Mouse (Mus musculus): ENCODE data around the gene Unc13d.
A peak's percentile ranks its signal among the peaks of the same experiment; 100 is the strongest.
"Not testable (repeated sequence)": the region's sequence is repeated elsewhere in the genome, so short reads cannot be mapped to it uniquely, and the experiment has no call there.

Gene Unc13d

DNA sequence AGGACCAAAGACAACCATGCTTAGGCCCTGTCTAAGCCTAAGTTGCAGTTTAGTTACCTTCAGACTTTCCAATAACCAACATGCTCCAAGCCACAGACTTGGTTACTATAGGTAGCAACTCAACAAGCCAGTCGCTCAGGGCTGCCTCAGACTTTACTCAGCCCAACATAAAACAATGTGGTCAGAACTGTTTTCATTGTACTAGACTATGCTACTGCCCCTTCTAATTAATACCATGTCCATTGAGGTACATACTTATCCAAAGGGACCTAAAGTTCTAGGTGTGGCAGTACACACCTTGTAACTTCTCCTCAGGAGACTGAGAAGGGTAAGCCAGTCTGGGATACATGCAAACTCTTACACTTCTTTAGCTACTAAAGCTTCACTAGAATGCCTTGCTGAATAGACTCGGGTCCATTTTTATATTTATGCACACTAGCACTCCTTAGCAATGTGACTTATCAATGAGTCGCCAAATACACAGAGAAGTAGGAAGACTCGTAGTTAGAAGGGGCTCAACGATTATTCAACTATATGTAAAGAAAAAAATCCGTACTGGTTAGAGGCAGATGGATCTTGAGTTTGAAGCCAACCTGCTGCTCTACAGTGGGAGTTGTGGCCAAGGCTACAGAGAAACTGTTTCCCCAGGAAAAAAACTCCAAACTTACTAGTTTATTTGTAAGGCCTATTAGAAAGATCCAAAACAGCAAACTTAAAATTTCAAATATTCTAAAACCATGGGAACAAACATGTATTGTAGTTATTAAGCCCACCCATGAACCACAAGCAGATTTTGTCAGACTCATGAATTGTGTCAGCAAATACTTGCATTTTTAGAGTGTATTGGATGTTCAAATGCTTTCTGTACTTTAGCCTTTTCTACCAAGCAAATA, 56.2 kb downstream of the Unc13d start:
- no peak for DNase-seq (ENCODE audit: low spot score)

DNA sequence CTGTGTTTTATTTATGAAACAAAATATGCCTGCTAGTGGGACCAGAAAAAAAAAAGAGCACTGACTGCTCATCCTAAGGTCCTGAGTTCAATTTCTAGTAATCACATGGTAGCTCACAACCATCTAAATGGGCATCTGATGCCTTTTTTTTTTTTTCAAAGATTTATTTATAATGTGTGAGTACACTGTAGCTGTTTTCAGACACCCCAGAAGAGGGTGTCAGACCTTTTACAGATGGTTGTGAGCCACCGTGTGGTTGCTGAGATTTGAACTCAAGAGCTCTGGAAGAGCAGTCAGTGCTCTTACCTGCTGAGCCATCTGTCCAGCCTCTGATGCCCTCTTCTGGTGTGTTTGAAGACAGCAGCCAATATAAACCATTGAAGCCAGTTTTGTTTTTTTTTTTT, 57.2 kb downstream of the Unc13d start:
- no peak for DNase-seq (ENCODE audit: low spot score)

DNA sequence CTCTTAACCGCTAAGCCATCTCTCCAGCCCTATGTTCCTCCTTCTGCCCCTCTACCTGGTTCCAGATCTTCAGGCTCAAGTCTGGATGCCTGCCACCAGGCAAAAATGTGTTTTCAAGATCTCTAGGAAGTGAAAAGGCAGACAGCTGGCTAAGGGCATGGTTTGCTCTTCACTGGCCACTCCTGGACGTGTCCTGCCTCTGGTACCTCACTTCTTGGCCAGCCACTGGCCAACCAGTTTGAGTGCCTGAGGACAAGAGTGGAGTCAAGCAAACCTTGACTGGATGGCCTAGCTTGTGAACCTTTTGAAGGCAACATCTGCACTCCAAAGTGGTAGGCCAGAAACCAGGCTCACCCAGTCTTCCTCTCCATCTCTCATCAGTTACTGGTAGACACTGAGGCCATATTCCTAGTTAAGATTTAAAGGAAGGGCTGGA, 57.8 kb downstream of the Unc13d start:
- DNase-seq (ENCODE audit: low spot score): no peak

DNA sequence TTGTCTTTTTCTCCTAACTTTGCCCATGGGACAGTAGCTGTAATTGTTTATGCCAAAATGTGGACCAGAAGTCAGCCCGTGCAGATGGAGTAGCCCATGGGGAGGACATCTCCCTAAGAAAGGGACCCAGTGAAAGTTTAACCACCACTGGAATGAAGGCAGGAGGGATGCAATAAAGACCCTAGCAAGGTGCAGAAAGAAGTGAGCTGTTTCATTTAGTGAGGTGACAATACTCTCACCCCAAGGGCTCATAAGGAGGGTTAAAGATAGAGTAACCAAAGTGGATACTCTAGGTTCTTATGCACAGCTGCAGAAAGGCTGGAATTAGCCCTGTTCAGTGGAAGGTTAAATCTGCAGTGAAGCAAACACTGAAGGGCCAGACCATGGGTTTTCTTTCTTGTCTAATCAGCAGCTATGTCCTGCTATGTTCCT, 58.4 kb downstream of the Unc13d start:
- no peak for DNase-seq (ENCODE audit: low spot score)

DNA sequence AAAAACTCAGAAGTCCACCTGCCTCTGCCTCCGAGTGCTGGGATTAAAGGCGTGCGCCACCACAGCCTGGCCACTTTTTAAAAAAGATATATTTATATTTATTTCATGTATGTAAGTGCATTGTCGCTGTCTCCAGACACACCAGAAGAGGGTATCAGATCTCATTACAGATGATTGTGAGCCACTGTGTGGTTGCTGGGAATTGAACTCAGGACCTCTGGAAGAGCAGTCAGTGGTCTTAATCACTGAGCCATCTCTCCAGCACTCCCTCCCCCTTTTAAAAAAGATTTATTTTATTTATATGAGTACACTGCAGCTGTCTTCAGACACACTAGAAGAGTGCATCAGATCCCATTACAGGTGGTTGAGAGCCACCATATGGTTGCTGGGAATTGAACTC, 58.9 kb downstream of the Unc13d start:
- not testable (repeated sequence) for DNase-seq (ENCODE audit: low spot score)

DNA sequence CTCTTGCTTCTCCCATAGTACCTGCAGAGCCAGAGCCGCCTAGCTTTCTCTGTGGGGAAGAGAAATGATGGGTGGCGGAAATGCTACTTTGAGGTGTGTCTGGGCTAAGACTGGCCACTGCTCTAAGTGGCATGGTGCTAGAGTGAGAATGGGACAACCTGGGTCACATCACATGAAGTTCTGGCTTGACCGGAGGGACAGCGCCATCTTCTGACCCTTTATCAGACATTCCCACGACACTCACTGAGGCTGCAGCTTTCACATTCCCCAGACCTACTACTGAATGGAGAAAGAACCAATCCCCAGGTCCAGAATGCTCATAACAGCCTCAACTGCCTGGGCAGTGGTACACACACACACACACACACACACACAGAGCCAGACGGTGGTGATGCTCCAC, 59.7 kb downstream of the Unc13d start:
- no peak for DNase-seq (ENCODE audit: low spot score)

DNA sequence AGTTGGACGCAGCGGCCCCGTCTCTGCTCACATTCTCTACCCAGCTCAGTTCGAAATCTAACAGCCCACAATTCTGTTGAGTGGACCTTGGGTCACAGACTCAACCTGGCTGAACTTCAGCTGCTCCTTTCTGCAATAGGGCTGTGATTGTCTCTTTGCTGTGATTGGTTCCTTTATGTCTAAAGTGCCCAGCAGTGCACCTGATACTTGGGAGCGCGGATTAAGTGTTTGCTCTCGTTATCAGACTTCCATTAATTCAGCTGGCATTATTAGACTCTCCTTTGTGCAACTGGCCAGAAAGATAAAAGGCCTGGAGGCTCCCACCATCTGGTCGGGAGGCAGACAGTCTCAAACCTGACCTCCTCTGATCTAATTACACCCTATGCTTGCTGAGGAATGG, 62.9 kb downstream of the Unc13d start:
- no peak for DNase-seq (ENCODE audit: low spot score)

DNA sequence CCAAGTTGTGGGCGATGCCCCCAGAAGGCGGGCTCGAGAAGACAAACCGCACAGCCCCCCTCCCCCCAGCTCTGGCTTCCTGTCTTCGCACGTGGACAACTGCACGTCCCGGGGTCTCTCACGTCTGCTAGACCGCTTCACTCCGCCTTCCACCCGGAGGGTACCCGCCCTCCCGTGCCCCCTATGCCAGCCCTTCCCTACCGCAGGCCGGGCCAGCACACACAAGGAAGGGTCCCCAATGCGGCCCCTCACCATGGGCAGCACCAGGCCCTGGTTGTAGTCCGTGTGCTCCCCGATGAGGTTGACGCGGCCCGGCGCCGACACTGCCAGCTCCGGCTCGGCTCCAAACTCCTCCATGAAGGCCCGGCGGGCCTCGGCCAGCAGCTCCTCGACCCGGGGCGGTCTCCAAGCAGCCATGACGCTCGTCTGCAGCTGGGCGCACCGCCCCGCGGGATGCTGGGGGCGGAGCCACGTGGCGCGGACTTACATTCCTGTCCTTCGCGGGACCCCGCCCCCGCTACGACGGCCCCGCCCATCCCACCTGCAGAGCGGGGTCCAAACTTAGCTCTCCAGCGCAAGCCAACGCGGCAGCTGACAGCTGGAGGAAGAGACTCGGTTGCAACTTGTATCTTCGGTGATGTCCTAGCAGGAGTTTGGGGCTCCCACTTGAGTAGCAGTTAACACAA, 65.4 kb downstream of the Unc13d start, which contains the start of gene Galk1:
TSS of gene Galk1 (minus strand) at position 458 of the 686 bp plus-strand sequence.
- DNase-seq (ENCODE audit: low spot score): peak; percentile 63
